Mouse (Mus musculus): ENCODE results near the gene Tardbp. TPM values are rescaled to one million over a fixed set of nuclear protein-coding genes. Genes with fewer than 3 reads are reported as not detected.
A peak's percentile ranks its signal among the peaks of the same experiment; 100 is the strongest.

Tardbp gene
- total RNA-seq (2014; rRNA removed) = 160 and 205 TPM in 2 replicates
- polyA plus RNA-seq (2015; fragmentation: Nextera tagmentation; extraction: Ambion mirVana) = 116 and 121 TPM in 2 replicates

DNA sequence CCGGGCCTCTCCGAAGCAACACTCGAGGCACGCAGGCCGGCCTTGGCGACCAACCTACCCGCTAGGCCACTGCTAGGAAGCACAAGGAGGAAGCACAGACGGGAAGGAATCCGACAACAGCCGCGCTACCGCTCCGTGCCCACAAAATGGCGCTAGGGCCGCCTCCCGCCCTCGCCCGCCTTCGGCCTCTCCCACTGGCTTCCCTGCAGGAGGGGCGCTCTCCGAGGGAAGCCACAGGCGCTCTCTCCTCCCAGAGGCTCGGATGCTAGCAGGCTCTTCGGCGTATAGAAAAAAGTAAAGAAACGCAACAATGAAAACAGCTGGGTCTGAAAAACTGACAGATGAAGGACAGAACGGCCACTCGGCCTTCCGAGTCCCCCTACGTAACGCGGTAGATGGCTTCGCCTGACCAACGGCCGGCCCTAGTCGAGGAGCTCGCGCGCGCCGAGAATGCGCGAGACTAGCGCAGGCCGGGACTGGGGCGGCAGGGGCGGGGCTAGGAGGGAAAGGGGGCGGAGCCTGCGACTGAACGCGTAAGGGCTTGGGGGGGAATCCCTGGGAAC lies at the start of gene Tardbp:
Gene Tardbp, minus strand, starts transcription at position 397 of the 563 bp plus-strand sequence.
- TF ChIP-seq CTCF (IDR thresholded peaks at IDR 0.05; ENCODE audit: low read depth) = peak; percentile 33; the same call in 1 of the 2 replicates
- Histone ChIP-seq H3K36me3 (ENCODE audit: insufficient read depth, low read length) (peaks cover 27% of the 10 kb centered on the region), H3K27me3 (ENCODE audit: insufficient read depth, low read length) (no peaks in the 10 kb centered on the region), H3K4me1 (ENCODE audit: insufficient read depth, low read length) (peaks cover 3% of the 10 kb centered on the region; the same call in 1 of the 2 replicates), H3K9me3 (ENCODE audit: low read length) (no peaks in the 10 kb centered on the region), H3K4me3 (ENCODE audit: low read length) (peak within 1 kb of the TSS; percentile 100), H3K4me2 (ENCODE audit: low read depth, low read length) (peak within 1 kb of the TSS; percentile 70), H3K27ac (peak within 1 kb of the TSS; percentile 99), H3K9ac (replicated peaks; ENCODE audit: low read length) (peak within 1 kb of the TSS; percentile 99)
- under 1% methylated on average over 51 of the region's 51 CpGs for whole genome bisulfite sequencing
- peak; percentile 98 for DNase-seq (ENCODE audit: low spot score)
- ATAC-seq = peak; percentile 97

DNA sequence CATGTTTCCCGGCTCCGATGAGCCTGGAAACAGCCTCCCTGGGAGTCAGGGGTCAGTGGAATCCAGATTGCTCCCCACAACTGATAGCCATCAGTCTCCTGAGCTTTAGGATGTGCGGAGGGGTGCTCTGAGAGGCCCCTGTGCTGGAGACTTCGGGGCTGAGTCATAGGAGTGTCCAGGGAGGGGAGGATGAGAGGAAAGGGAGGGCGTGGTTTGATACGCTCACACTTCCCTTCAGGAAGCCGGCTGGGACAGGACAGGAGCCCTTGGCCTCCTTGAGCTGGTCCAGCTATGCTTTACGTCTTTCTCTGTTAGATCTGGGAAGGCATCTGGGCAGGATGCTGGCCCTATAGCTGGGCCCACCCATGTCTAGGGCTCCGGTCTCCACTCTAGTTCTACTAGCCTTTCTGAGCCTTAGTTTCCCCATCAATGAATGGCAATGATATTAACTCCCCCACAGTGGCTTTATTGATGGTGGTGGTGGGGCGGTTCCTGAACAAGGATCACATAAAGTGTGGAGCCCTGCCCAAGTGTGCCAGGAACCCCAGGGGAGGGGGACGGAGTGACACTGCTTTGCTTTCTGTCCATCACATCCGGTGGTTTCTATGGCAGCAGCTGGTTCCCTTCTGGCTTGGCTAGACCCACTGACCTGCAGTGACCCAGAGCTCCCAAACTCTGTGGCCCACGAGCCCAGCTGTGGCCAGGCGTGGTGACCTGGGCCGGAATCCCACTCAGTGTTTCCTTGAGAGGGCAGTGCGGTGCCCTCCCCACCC lies 49.6 kb upstream of the Tardbp start:
- no peak overlapping the region for H3K4me2 ChIP-seq (ENCODE audit: low read depth, low read length)
- no peaks in the 10 kb centered on the region for H3K9me3 ChIP-seq (ENCODE audit: low read length)
- WGBS = 40% methylated on average over 16 of the region's 16 CpGs
- peaks cover 6% of the 10 kb centered on the region for H3K4me1 ChIP-seq (ENCODE audit: insufficient read depth, low read length)
- DNase-seq (ENCODE audit: low spot score) (peak; percentile 48), ATAC-seq (peak; percentile 63; the same call in 1 of the 2 replicates)
- no peak overlapping the region for H3K27ac ChIP-seq
- H3K4me3 ChIP-seq (ENCODE audit: low read length) = no peak overlapping the region
- H3K36me3 ChIP-seq (ENCODE audit: insufficient read depth, low read length) = no peaks in the 10 kb centered on the region
- no peak for TF ChIP-seq CTCF (IDR thresholded peaks at IDR 0.05; ENCODE audit: low read depth)
- H3K27me3 ChIP-seq (ENCODE audit: insufficient read depth, low read length) = no peaks in the 10 kb centered on the region
- H3K9ac ChIP-seq (replicated peaks; ENCODE audit: low read length) = no peak overlapping the region

DNA sequence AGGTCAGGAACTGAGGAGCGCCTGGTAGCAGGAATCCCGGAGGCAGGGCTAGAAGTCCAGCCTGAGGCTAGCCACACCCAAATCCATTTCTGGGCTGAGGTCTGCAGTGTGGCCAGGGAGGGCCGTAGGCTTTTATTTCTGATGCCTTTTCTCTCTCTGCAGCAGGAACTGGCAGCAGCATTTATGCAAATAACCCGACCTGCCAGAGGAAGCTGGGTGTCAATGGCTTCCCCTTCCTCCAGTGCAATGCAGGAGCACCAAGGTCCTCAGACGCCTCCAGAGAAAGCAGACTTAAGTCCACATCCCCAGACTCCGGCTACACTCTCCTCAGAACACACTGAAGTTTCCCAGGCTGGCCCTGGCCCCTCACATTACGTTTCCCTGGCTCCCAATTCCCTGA lies 48.2 kb upstream of the Tardbp start:
- ATAC-seq = no peak
- no peak overlapping the region for H3K9ac ChIP-seq (replicated peaks; ENCODE audit: low read length)
- no peaks in the 10 kb centered on the region for H3K9me3 ChIP-seq (ENCODE audit: low read length)
- H3K4me2 ChIP-seq (ENCODE audit: low read depth, low read length) = no peak overlapping the region
- no peak overlapping the region for H3K4me3 ChIP-seq (ENCODE audit: low read length)
- WGBS = 53% methylated on average over 7 of the region's 7 CpGs
- H3K27ac ChIP-seq = no peak overlapping the region
- H3K4me1 ChIP-seq (ENCODE audit: insufficient read depth, low read length) = peaks cover 6% of the 10 kb centered on the region
- H3K36me3 ChIP-seq (ENCODE audit: insufficient read depth, low read length) = no peaks in the 10 kb centered on the region
- no peaks in the 10 kb centered on the region for H3K27me3 ChIP-seq (ENCODE audit: insufficient read depth, low read length)
- TF ChIP-seq CTCF (IDR thresholded peaks at IDR 0.05; ENCODE audit: low read depth) = no peak
- DNase-seq (ENCODE audit: low spot score) = no peak

DNA sequence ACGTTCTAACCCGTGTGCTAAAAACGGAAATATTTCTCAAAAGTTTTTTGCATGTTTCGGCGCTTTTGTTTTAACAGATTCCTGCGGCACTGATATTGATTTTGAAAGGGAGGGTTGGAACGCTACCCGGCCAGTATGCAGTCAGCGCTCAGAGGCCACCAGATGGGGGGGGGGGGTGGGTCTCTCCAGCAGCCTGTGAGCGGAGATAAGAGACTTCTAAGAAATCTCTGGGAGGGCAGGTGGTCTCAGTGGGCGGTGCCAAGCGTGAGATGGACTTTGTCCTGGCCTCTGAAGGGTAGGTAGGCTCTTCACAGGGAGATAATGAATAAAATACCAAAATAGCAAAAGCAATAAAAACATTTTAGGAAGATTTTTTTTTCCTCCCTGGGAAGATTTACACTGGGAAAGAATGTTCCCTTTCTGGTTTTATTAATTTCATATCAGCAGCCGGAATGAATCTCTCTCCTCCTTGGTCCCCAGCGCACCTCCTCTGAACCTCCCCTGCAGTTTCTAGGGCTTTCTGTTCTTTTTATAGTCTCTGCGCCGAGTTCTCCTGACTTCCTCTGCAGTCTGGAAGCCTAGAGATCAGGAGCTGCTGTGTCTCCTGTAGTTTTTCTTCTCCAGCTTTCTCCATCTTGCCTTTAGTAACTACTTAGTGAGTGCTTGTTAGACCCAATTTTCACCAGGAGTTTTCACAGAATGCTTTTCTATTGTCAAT lies 44.6 kb upstream of the Tardbp start:
- H3K9ac ChIP-seq (replicated peaks; ENCODE audit: low read length) = no peak overlapping the region
- peaks cover 3% of the 10 kb centered on the region for H3K4me1 ChIP-seq (ENCODE audit: insufficient read depth, low read length)
- no peaks in the 10 kb centered on the region for H3K27me3 ChIP-seq (ENCODE audit: insufficient read depth, low read length)
- no peak for DNase-seq (ENCODE audit: low spot score)
- ATAC-seq = no peak
- H3K4me3 ChIP-seq (ENCODE audit: low read length) = no peak overlapping the region
- WGBS = 63% methylated on average over 16 of the region's 16 CpGs
- no peak for TF ChIP-seq CTCF (IDR thresholded peaks at IDR 0.05; ENCODE audit: low read depth)
- no peak overlapping the region for H3K27ac ChIP-seq
- H3K36me3 ChIP-seq (ENCODE audit: insufficient read depth, low read length) = no peaks in the 10 kb centered on the region
- H3K4me2 ChIP-seq (ENCODE audit: low read depth, low read length) = no peak overlapping the region
- no peaks in the 10 kb centered on the region for H3K9me3 ChIP-seq (ENCODE audit: low read length)

DNA sequence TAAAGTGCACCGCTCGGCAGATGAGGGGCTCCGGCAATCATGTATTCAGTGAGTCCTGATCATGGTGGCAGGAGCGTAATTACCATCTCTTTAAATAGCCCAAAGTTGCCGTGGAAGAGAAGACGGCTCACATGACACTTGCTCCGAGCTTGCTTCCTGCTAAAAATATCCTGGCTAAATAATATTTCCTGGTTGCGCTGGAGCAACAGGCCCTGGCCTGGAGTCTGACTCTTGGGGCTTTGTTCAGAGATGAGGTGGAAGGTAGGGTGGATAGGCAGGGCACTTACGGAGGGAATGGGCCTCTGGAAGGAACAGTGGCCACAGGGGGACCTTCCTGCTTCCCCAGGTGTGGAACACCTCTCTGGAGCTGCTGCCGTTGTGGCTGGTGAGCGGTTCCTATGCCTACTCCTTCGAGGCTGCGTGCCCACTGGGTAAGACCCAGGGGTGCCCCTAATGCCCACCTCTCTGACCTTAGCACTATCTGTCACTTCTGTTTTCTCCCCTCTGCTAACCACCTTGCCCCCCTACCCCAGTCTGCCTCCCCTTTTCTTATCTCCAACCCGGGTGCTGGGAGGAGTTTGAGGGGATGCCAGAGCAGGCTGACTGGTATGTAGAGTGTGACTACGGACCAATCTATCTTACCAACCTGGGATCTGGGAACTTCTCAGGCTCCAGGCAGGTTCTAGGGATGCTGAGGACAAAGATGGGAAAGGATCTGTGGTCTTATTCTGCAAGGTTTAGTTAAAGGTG lies 40.4 kb upstream of the Tardbp start:
- no peak for TF ChIP-seq CTCF (IDR thresholded peaks at IDR 0.05; ENCODE audit: low read depth)
- DNase-seq (ENCODE audit: low spot score) = no peak
- H3K4me1 ChIP-seq (ENCODE audit: insufficient read depth, low read length) = no peaks in the 10 kb centered on the region
- H3K9ac ChIP-seq (replicated peaks; ENCODE audit: low read length) = no peak overlapping the region
- WGBS = 84% methylated on average over 15 of the region's 15 CpGs
- H3K4me3 ChIP-seq (ENCODE audit: low read length) = no peak overlapping the region
- no peaks in the 10 kb centered on the region for H3K27me3 ChIP-seq (ENCODE audit: insufficient read depth, low read length)
- no peaks in the 10 kb centered on the region for H3K9me3 ChIP-seq (ENCODE audit: low read length)
- ATAC-seq = no peak
- H3K4me2 ChIP-seq (ENCODE audit: low read depth, low read length) = no peak overlapping the region
- H3K27ac ChIP-seq = no peak overlapping the region
- H3K36me3 ChIP-seq (ENCODE audit: insufficient read depth, low read length) = no peaks in the 10 kb centered on the region

DNA sequence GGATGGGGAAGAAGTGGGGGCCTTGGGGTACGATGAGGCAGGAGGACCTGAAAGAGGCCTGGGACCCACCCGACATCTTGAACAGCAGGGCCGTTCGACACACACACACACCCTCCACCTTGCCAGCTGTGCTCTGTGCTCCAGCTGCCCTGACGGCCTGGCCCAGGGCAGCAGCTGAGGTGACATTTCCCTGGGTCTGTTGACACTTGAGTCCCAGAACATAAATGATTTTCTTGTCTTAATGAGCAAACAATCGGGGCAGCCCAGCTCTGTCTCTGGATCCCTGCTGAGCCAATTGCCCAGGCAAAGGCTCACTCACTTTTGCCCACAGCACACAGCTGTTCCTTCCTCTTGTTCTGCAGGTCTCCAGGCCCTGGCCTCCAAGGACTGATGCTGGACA lies 37.2 kb upstream of the Tardbp start:
- ATAC-seq (no peak), DNase-seq (ENCODE audit: low spot score) (no peak)
- no peaks in the 10 kb centered on the region for H3K27me3 ChIP-seq (ENCODE audit: insufficient read depth, low read length)
- 50% methylated on average over 6 of the region's 6 CpGs for WGBS
- H3K4me2 ChIP-seq (ENCODE audit: low read depth, low read length) = no peak overlapping the region
- no peaks in the 10 kb centered on the region for H3K9me3 ChIP-seq (ENCODE audit: low read length)
- H3K27ac ChIP-seq = no peak overlapping the region
- no peak overlapping the region for H3K4me3 ChIP-seq (ENCODE audit: low read length)
- H3K36me3 ChIP-seq (ENCODE audit: insufficient read depth, low read length) = no peaks in the 10 kb centered on the region
- no peak overlapping the region for H3K9ac ChIP-seq (replicated peaks; ENCODE audit: low read length)
- no peak for TF ChIP-seq CTCF (IDR thresholded peaks at IDR 0.05; ENCODE audit: low read depth)
- H3K4me1 ChIP-seq (ENCODE audit: insufficient read depth, low read length) = no peaks in the 10 kb centered on the region
